Mouse (Mus musculus) ES-Bruce4 (cell line): Measurements from ENCODE around the gene Pard3. TPM values are rescaled to one million over a fixed set of nuclear protein-coding genes. Genes with fewer than 3 reads are reported as not detected.
A peak's percentile ranks its signal among the peaks of the same experiment; 100 is the strongest.

Experiments
- H3K27ac ChIP-seq: 2 replicates; pipeline ENCODE4 v1.5.1; 2012; ENCODE audit warnings: low read length, inconsistent platforms; ENCODE audit not compliant: insufficient read depth
- H3K27me3 ChIP-seq: 2 replicates; pipeline ENCODE4 v1.6.1; 2012; ENCODE audit warnings: mild to moderate bottlenecking, low read length, inconsistent platforms; ENCODE audit not compliant: control insufficient read depth, poor library complexity, insufficient read depth, severe bottlenecking
- H3K36me3 ChIP-seq: 2 replicates; pipeline ENCODE4 v1.6.1; 2012; ENCODE audit warnings: inconsistent platforms, mild to moderate bottlenecking, low read length, moderate library complexity; ENCODE audit not compliant: control insufficient read depth, poor library complexity, insufficient read depth, severe bottlenecking
- H3K4me1 ChIP-seq: one replicate; pipeline ENCODE4 v1.8.1; 2011; ENCODE audit warnings: low read length; ENCODE audit not compliant: control insufficient read depth, insufficient read depth
- H3K4me3 ChIP-seq: 2 replicates; pipeline ENCODE4 v1.5.1; 2011; ENCODE audit warnings: low read depth, mild to moderate bottlenecking, low read length
- H3K9ac ChIP-seq: 2 replicates; pipeline ENCODE4 v1.6.1; 2012; ENCODE audit warnings: low read depth, mild to moderate bottlenecking, inconsistent platforms; ENCODE audit not compliant: poor library complexity, severe bottlenecking
- H3K9me3 ChIP-seq: replicated peaks from 2 replicates; pipeline ENCODE4 v1.6.1; 2012; ENCODE audit warnings: mild to moderate bottlenecking, low read length, inconsistent platforms; ENCODE audit not compliant: control insufficient read depth, poor library complexity, insufficient read depth, severe bottlenecking
- CTCF ChIP-seq: IDR thresholded peaks from one replicate; pipeline ENCODE4 v1.8.1; 2011; ENCODE audit warnings: low read depth, low read length
- EP300 ChIP-seq: IDR thresholded peaks from 2 replicates; pipeline ENCODE4 v1.6.1; 2011; ENCODE audit warnings: low read depth, low read length; ENCODE audit not compliant: insufficient read depth
- POLR2A ChIP-seq: IDR thresholded peaks from one replicate; pipeline ENCODE4 v1.8.1; 2011; ENCODE audit warnings: low read length; ENCODE audit not compliant: insufficient read depth
- polyA plus RNA-seq: library from polyadenylated mRNA; stranded (reverse); fragments of >200 nt; gene quantifications from 2 replicates; pipeline ENCODE4 v1.2.4, GENCODE M21; 2011; ENCODE audit warnings: low read depth; ENCODE audit not compliant: missing spikeins, insufficient read depth, insufficient read length

Gene Pard3
- polyA plus RNA-seq, 1 experiment, result 38.0 TPM

DNA sequence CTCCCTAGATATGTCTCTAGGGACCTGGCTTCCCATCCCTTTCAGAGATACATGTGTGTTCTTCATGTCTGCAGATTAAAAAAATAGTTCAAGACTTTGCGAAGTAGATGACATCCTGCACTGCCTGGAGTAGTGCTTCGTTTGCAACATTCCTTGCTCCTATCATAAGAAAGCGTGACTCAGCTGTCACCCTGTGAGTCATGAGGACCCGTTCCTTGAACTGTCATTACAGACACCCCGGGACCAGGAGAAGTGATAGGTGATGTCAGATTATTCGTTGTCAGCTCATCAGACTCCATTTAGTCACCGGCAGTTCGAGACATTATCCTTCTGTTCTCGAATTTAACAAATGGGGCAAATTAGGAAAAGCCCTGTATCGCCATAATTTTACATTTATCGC lies 180.1 kb downstream of the Pard3 start:
- H3K4me1 ChIP-seq, result no peaks in the 10 kb centered on the region
- no peaks in the 10 kb centered on the region for H3K36me3 ChIP-seq
- no peak overlapping the region for H3K4me3 ChIP-seq
- H3K9ac ChIP-seq, result no peak overlapping the region
- no peak overlapping the region for H3K27ac ChIP-seq
- TF ChIP-seq CTCF (no peak), POLR2A (no peak), EP300 (no peak)
- no peaks in the 10 kb centered on the region for H3K9me3 ChIP-seq
- H3K27me3 ChIP-seq, result no peaks in the 10 kb centered on the region

DNA sequence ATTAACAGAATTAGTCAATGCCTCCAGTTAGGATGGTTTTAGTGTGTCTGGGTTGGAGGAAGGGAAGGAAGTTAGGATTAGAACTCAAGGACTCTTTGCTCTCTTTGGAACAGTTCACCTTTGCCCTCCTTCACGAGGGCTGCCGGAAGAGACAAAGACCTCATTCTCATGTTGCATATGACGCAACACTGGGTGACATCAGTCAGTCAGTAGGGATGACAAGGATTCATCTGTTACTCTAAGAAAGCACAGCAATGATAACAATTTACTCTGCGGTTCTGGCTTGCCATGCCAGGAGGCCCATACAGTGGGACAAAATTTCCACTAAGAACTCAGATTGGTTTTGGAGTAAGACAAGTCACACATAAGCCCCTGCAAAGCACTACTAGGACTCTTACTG lies 187.1 kb downstream of the Pard3 start:
- Histone ChIP-seq H3K27ac (no peak overlapping the region), H3K4me3 (no peak overlapping the region), H3K27me3 (no peaks in the 10 kb centered on the region), H3K9ac (no peak overlapping the region), H3K4me1 (no peaks in the 10 kb centered on the region), H3K36me3 (no peaks in the 10 kb centered on the region), H3K9me3 (no peaks in the 10 kb centered on the region)
- TF ChIP-seq CTCF (no peak), POLR2A (no peak), EP300 (no peak)

GRCm38 (mm10) chr8:127251476-127251875 lies 187.8 kb downstream of the Pard3 start:
- Histone ChIP-seq H3K4me1 (no peaks in the 10 kb centered on the region), H3K27me3 (no peaks in the 10 kb centered on the region), H3K4me3 (no peak overlapping the region), H3K27ac (no peak overlapping the region), H3K36me3 (no peaks in the 10 kb centered on the region), H3K9ac (no peak overlapping the region), H3K9me3 (no peaks in the 10 kb centered on the region)
- TF ChIP-seq CTCF (no peak), EP300 (no peak), POLR2A (no peak)

DNA sequence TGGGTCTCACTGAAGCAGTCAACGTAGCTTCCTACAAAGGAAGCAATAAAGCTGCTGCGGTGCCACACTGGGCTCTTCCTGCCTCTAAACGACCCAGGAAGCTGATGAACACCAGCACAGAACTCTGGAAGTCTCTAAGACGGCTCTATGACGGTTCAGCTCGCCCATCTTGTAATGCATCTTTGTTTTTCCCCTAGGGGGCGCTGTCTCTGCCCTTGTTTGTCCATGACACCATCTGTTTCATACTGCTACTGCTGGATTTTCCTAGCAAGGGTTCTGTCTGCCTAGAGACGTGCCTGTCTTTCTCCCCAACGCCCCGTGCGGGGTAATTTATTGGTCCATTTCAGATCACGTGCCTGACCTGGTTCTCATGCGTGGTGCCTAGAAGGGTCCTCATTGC lies 188.3 kb downstream of the Pard3 start:
- no peak for TF ChIP-seq POLR2A
- TF ChIP-seq CTCF, result peak; percentile 26

GRCm38 (mm10) chr8:127254625-127255024 lies 190.9 kb downstream of the Pard3 start:
- H3K27ac ChIP-seq, result no peak overlapping the region
- H3K9me3 ChIP-seq, result no peaks in the 10 kb centered on the region
- H3K9ac ChIP-seq, result no peak overlapping the region
- no peak overlapping the region for H3K4me3 ChIP-seq
- H3K36me3 ChIP-seq, result no peaks in the 10 kb centered on the region
- TF ChIP-seq EP300 (no peak), POLR2A (no peak), CTCF (no peak)
- H3K27me3 ChIP-seq, result no peaks in the 10 kb centered on the region
- no peaks in the 10 kb centered on the region for H3K4me1 ChIP-seq

More for the DNA sequence above, 188.3 kb downstream of the Pard3 start:
- H3K36me3 ChIP-seq, result no peaks in the 10 kb centered on the region
- H3K4me1 ChIP-seq, result no peaks in the 10 kb centered on the region
- H3K4me3 ChIP-seq, result no peak overlapping the region
- no peak overlapping the region for H3K27ac ChIP-seq
- no peaks in the 10 kb centered on the region for H3K27me3 ChIP-seq
- no peak overlapping the region for H3K9ac ChIP-seq
- no peaks in the 10 kb centered on the region for H3K9me3 ChIP-seq

- TF ChIP-seq POLR2A, result no peak
- no peaks in the 10 kb centered on the region for H3K27me3 ChIP-seq
- H3K4me3 ChIP-seq, result no peak overlapping the region
- no peak overlapping the region for H3K27ac ChIP-seq
- no peaks in the 10 kb centered on the region for H3K4me1 ChIP-seq
- no peaks in the 10 kb centered on the region for H3K9me3 ChIP-seq
- no peak overlapping the region for H3K9ac ChIP-seq
- no peaks in the 10 kb centered on the region for H3K36me3 ChIP-seq
These were observed 193.4 kb downstream of the Pard3 start for GRCm38 (mm10) chr8:127257086-127257485.
